Mouse (Mus musculus) urinary bladder, postnatal 25 days (tissue): ENCODE results near the gene Plxnc1.
A peak's percentile ranks its signal among the peaks of the same experiment; 100 is the strongest.

Experiments used
- DNase-seq: peaks from one replicate; pipeline ENCODE4 v3.0.0; 2022; ENCODE audit warnings: low spot score

The Plxnc1 gene

DNA sequence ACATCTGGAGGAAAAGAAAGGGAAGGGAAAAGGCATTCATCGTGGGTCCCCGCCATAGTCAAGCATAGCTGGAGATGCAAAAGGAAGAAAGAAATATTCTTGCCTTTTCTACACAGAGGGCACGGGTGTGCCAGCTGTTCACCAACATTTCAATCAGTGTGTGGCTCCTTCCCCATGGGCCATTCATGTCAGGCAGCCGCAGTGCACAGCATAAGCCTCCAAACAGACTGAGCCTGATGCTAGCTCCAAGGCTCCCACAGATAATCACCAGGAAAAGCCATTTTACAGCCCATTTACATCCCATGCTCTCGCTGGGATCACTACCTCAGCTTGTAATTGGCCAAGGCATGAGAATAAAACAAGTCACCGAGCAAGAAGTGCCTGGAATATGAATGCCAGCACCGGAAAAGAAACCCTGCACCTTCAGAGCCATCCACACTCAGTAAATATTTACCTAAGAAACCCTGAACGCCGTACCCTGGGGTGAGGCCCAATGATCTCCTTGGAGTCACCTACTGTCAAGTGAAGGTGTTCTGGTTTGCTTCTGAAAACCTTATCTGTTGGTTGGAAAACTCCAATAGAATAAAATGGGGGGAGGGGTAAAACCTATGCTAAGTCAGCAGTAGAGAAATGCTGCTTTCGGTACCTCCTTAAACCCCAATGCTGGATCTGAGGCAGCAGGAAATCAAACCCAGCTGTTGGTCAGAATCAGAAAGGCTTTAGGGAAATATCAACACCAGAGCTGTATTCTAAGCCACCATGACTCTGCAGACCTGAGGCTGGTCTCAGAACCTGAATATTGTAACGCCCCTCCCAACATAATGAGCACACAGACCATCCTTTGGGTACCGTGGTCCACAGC is 77.4 kb downstream of the Plxnc1 start:
- no peak for DNase-seq

DNA sequence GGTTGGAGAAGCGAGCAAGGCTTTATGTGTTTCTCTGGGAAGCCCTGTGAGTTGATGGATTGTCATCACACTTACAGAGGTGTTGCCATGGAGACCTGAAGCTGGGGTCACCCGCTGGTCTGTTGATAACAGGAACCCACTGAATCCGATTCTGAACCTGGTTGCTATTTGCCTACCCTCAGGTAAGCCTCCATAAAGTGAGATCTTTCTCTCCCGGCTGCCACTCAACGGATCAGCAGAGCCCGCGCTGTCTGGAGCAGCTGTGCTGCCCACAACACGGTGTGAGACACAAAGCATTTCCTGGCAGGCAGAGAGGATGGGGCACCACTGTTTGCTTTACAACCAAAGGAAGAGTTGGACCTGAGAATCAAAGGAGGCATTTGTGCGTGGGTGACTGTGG is 79.4 kb downstream of the Plxnc1 start:
- no peak for DNase-seq

DNA sequence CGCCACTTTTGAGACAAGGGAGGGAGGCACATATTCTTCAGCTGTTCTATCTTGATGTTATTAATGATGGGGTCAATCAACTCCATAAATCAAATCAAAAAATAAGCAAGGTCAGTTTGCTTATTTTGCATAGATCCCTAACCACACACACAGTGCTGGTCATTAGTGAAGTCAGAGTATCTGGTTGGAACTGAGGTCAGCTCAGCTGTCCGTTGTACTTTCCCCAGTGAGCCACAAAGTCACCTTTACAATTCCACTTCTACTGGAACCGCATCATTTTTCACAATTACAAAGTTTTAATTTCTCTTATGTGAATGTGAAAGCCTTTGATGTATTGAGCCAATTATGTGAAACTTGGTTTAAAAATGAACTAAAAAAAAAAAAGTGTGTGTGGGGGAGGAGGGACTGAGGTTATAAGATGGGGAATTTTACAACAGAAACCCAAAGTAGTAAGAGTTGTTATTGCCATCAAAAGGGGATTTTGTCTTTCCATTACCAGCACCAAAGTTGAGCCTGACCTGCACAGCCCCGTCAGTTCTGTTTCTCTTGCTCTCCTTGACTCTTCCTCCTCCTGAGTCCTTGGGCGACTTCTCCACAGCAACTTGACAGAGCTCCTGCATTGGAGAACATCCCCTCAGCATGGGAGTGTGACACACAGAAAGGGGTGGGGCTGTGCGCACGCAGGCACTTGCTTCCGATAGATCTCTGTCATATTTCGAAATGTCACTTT is 80.3 kb downstream of the Plxnc1 start:
- no peak for DNase-seq

DNA sequence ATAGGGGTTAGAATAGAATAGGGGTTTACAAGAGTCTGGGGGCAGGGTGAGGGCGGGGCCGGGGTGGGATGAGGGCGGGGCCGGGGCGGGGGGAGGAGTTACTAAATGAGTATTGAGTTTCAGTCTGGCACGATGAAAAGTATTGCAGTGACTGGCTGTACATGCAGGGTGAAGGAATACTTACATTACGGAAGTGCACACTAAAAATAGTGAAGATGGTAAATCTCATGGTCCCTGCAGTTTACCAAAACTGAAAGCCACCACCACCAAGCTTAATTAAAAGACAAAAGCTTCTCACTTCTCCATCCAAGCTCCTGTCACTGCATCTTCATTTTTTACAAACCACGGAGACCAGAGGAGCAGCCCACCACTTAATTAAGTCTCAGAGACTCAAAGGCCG is 81.4 kb downstream of the Plxnc1 start:
- no peak for DNase-seq

DNA sequence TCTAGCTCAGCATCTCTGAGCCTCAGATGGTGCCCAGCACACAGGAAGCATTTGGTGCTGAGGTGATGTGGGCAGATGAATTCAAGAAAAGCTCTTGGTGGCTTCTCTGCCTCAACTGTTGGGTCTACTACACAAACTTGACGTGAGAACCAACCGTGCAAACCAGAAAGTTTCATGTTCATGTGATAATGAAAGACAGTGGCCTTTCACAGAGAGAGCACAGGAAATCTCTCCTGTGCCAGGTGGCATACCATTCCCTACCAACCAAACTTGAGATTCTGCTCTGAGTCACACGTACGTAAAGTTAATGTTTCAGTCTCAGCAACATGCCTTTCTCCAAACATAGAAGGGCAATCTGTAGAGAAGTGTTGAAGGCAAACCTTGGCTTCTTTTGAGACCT is 83.8 kb downstream of the Plxnc1 start:
- no peak for DNase-seq

DNA sequence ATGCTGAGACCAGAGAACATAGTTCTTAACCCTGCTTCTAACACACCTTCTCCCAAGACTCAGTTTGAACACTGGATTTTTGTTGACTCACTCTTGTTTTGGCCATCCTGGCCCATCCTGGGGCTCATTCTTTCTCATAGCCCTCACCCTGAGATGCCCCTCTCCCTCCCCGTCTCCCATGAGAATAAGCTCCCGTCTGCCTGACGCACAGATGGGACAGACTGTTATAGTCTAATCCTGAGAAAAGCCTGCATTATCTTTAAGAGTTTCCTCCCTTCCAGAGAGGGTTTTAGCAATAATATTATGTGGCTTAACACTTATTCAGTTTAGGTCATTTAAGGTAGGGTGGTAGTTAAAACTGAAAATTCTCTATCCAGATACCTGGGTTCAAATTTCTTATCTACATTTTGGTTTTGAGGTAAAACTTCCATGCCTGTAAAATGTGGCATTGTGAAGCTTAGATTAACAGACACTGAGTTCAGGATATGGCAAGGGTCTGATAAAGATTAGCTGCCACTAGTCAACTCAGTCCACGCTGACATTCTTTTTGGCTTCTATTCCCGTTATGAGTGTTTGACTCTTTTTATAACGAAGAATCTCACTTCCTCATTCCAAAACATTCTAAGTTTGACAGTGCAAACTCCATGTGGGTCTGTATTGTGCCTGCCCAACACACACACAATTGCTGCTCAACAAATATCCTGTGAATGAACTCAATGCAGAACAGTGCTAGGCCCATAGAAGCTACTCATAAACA is 86.2 kb downstream of the Plxnc1 start:
- no peak for DNase-seq

DNA sequence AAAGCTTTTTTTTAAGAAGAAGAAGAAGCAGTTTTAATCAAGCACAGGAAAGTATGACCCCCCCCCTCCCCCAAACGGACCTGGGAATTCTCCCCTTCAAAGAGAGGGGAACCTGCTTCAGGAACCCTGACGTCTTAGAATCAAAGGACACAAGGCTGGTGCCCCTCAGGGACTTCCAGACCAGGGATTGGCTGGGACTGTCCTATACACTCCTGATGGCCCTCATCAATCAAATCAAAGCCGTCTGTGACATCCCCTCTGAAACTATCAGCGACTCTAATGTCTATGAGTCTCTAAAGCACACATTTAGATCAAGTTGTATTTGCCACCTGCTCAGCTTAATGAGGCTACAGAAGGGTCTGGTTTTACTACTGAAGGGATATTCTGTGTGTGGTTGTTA is 94.1 kb downstream of the Plxnc1 start:
- DNase-seq, result no peak

DNA sequence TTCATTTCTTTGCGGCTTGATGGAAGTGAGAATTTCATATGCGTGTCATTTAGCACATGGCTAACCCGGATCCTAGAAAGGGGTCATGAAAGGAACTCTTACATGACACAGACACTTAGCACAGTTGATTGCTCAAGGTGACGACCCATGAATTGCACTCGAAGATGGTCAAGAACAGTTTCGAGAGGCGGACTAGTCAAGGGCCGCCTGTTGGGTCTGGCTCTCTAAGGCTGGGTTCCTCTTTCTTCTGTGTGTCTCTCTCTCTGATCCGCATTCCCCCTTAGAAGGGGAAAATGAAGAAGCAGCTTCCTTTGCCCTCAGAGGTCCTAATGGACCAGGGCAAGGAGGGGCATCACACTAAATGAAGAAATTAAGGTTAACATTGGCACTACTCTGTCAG is 94.7 kb downstream of the Plxnc1 start:
- DNase-seq, result no peak

DNA sequence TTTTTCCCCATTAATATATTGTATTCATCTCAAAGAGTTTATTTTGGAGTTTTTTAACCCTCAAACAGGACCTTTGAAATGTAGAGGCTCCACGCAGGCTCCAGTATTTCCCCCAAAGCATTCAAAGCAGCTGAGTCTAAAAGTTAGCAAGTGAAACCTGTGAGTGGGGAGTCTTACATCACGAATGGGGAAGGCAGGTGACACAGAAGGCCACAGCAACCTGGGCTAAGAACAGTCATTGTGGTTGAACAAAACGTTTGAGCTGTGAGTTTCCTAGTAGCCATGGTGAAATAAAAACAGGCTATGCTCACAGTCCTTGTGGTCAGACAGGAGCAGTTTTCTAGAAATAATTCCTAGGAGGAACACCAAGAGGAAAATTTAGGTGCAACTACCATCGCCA is 95.3 kb downstream of the Plxnc1 start:
- DNase-seq, result no peak

DNA sequence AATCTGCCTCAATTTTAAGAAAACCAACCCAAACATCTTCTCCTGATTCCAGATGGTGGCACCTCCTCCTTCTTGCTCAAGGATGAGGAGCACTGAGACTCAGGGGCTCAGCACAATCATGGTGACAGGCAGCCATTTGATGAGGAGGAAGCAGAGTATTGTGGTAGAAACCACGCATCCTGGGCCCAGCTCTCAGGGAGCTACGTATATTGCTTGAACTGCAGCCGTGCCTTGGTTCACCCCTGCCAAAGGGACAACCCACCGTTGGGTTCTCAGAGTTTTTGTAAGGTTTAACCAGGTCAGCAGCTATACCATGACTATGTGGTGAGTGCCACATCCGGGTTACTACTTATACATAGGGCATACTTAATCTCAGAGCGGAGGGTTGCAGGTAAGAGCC is 96.3 kb downstream of the Plxnc1 start:
- DNase-seq, result no peak

DNA sequence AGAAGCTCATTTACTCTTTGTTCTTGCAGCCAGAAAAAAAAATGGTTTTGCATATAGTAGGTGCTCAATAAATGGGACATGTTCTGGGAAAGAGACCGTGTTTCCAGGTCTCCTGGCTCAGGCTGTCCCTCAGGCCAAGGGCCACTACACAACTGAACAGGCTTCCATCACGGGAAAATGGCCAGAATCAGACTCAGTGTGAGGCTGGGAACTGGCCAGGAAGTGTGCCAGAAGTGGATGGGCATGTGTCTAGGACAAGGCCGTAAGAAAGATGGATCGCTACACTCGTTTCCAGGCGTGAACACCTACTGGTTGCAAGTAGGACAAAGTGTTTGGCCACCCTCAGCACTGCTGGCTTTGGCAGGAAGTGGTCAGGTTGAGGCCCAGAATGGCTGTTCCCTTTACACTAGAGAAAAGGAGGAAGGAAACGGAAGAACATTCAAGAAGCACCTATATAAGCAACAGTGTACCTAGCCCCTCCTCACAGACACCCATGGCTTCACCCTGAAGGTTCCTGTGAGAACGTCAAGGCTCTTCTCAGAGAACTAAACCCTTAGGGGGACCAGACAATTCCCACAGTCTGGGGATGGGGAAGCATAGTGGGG is 98.0 kb downstream of the Plxnc1 start:
- DNase-seq, result no peak

DNA sequence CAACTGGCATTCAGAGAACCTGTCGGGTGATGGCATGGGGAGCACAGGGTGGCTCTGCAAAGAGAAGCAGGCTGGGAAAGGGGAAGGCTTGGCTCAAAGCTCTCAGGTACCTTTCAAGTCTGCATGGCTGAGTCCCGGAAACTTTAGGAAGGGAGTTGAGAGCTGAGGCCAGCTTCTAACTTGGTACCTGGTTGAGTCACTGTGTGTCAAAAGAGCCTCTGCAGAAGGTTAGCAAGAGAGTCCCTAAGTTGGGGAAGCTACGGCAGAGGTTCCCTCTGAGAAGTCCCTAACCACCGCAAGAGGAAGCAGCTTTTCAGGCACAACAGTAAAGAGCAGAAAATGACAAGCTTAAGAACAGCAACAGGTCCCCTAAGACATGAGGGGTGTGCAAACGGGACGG is 99.9 kb downstream of the Plxnc1 start:
- no peak for DNase-seq

DNA sequence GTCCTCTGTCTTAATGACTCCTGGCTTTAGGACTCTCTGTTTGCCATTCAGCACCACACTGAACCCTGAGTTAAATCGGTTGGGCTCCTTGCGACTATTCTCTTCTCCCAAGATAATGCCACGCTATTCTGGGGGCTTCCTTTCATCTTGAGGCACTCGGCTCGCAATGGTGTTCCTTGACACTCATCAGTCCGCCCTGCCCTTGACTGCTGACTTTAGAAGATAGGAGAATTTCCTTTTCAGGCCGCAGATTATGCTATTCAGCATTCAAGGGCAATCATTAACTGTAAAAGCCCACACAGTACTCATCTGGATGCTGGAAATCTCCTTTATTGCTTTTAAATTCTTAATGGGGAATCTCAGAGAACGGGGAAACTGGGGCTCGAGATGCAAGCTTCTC is 108.8 kb downstream of the Plxnc1 start:
- no peak for DNase-seq

DNA sequence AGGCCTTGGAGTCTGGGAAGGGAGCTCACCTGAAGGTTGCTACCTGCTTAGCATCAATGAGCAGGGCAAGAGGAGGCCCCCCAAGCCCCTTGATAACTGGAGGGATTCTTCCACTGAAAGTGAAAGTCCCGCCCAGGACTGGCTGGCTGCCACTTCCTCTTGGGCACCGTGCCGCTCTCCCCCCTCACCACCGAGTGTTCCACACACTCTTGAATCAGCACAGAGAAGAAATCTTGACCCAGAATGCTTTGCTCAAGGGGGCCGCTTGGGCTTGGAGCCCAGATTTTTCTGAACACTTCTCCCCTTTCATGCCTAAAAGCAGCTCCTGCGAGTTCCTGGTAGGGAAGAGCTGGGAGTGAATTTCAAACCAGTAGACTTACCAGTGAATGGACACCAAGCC is 115.2 kb downstream of the Plxnc1 start:
- peak; percentile 46 for DNase-seq

DNA sequence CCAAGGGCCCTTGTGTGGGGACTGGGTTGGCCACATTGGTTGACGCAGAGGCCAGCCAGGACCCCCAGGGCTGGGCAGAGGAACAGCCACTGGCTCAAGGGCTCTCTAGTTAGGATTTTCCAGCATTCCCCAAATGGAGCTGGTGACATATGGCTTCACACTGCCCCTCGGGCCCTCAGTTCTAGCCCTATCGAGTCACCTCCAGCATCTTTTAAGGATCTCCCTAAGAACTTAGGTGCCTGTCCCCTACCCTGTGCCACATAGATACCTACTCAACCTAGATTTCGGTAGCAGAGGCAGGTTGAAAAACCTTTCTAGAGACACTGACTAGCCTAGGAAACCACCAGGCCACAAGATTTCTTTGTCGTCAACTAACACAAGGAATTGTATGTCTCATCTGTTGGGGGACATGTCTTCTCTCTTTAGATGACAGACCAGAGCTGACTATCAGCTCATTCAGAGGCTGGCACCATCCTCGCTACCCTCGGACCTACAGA is 115.9 kb downstream of the Plxnc1 start:
- DNase-seq, result no peak

DNA sequence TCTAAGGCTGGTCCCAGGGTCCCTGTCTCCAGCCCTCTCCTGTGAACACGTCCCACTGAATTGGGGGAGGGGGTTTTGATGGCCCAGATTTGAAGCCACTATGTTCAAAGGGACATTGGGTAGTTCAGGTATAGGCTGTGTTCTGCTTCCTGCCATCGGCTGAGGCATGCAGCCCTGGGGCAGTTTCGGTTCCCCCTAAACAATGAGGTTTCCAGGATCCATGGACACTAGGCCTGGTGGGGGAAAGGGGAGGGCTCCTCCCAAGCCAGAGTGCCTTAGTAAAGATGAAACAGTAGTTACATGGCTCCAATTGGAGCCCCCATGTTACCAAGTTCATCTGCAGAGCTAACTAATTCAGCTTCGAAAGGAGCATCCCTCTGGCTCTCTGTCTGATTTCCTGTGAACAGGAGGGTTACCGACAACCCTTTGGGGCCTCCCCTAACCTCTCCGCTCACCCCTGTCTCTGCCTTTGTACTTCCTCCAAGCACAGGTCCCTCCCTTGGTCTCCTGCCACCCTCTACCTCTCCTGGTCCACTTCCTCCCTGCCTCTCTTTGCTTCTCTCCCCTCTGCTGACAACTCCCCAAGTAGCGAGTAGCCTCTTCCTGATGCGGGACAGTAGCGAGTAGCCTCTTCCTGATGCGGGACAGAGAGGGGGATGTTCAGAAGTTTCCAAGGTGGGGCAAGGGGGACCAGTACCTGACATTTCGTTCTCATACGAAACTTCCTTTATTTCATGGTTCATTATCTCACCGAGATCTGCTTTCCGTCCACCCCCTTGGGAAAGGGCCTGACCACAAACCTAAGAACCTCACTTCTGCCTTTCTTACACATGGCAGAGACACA is 116.5 kb downstream of the Plxnc1 start:
- DNase-seq, result no peak

DNA sequence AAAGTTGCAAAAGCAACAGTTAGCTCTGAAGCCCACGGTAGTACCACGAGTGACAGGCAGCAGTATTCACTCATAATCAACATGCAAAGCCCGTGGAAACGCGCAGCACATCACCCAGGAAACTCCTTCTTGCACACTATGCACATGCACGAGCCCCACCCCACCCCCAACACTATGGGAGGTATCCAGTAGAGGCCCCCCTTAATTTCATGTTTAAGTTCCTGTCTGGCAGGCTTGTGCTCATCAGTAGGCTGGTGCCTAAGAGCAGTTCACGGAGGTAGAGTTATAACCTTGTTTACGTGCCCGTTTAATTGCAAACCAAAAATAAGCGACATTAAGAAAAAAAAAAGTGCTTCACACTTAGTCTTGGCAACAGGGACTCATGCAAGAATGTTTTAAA is 117.3 kb downstream of the Plxnc1 start:
- DNase-seq, result no peak

DNA sequence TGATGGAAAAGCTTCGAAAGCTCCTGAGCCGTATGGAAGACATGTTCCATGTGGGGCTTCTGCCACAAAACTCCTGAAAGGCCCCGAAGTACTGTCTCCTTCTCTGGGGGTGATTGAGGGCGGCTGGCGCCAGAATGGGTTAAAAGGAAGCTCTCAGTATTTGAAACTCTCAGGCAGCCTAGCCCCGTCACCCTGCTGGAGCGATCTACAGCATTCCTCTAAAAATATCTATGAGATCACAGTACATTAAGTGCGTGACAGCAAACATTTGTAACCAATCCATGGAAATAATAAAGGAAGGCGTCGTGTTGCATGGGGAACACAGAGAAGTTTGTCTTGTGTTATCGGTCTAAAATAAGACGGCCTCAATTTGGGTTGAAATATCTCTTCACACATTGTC is 118.2 kb downstream of the Plxnc1 start:
- DNase-seq, result no peak

DNA sequence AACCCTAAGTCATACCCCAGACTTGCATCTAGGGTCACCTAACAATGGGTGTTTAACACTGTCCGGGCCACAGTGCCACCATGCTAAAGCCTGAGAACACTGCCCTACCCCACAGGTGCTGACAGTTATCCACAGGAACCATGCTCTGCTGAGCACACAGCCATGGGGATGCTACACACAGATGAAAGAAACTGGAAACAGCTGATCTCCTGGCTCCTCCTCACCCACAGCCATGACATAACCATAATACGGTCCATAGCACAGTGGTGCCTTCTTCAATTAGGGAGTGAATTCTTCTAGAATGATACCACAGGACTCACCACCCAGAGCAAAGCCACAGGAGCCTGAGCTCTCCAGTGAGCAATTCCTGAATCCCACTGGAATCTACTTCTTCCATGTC is 118.7 kb downstream of the Plxnc1 start:
- DNase-seq, result no peak

DNA sequence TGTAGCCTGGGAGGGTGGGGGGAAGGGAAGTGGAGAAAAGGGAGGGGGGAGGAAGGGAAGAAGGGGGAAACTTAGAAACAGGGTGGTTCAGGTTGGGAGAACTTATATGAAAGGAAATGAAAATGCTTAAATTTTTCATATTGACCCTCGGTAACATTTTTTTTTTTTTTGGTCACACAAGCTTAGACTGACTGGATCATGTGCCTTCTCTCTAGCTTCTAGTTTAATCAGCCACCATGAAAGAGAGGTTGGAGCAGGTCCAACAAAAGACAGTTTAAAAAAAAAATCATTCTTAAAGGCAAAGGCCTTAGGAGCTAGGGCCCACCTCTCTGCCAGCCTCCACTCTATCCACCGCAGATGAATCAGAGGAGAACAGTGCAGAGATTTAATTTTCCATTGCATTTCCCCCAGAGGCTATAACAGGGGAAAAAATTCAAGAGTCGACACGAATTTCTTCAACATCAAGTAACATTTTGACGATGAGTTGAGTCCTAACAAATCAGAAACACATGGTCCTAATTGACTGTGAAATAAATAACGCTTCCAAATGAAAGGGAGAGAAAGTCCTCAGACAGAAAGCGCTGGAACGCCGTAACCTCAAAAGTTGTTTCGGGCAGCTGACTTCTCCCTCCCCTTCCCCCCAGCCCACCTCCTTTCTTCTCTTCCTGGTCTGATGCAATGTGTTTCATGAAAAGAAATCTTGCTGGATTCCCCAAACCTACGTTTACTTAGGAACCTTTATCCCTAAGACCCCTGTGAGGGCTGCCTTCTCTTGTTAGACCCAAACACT is 120.5 kb downstream of the Plxnc1 start:
- DNase-seq, result no peak
